Mouse (Mus musculus) liver, adult 2 months (tissue): ENCODE data around the gene Grk1.

Experiments
- CTCF ChIP-seq: fragments of 200-500 bp; IDR thresholded peaks from 2 replicates; pipeline ENCODE4 v1.5.1; 2011; ENCODE audit warnings: low read depth, low read length, control low read depth
- POLR2A ChIP-seq: fragments of 200-500 bp; IDR thresholded peaks from 2 replicates; pipeline ENCODE4 v1.6.1; 2011; ENCODE audit warnings: low read length, control low read depth; ENCODE audit not compliant: insufficient read depth; ENCODE audit errors: extremely low read depth

GRCm38 (mm10) chr8:13465324-13465723, 60.4 kb downstream of the Grk1 start:
- TF ChIP-seq CTCF = no peak
- no peak for TF ChIP-seq POLR2A
